Mouse (Mus musculus) frontal cortex, postnatal 25 days (tissue): ENCODE measurements around the gene Gm7102.
"Not testable (repeated sequence)": the region's sequence is repeated elsewhere in the genome, so short reads cannot be mapped to it uniquely, and the experiment has no call there.

Source experiments
- DNase-seq, 2 experiments: peaks; one replicate each; pipeline ENCODE4 v3.0.0; 2022; ENCODE audit warnings: low spot score in 2 of 2

Gm7102 gene

DNA sequence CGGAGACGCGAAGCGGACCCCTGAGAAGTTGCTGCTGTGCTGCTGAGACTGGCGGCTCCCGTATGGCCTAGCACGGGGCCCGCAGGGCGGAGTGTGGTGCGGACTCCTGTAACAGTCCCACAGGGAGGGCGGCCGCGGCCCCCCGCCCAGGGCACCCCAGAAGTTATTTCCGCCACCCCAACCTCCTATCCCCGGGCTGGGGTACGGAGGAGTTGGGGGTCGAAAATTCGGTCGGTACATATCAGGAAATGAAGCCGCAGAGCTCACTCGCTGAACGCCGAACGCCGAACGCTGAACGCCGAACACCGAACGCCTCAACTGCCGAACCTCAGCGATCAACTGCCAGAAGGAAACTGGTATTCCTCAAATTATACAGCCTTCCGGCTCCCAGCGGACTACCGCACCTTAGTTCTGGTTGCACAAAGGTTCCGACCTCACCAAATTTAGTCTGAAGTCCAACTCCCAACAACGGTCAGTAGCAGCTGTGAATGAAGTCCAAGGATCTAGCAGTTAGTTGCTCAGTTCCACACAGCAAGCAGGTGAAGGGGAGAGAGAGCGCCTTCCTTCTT, at the start of gene Gm7102:
Gene Gm7102, minus strand, starts transcription at position 554 of the 569 bp plus-strand sequence.
- DNase-seq = no peak

DNA sequence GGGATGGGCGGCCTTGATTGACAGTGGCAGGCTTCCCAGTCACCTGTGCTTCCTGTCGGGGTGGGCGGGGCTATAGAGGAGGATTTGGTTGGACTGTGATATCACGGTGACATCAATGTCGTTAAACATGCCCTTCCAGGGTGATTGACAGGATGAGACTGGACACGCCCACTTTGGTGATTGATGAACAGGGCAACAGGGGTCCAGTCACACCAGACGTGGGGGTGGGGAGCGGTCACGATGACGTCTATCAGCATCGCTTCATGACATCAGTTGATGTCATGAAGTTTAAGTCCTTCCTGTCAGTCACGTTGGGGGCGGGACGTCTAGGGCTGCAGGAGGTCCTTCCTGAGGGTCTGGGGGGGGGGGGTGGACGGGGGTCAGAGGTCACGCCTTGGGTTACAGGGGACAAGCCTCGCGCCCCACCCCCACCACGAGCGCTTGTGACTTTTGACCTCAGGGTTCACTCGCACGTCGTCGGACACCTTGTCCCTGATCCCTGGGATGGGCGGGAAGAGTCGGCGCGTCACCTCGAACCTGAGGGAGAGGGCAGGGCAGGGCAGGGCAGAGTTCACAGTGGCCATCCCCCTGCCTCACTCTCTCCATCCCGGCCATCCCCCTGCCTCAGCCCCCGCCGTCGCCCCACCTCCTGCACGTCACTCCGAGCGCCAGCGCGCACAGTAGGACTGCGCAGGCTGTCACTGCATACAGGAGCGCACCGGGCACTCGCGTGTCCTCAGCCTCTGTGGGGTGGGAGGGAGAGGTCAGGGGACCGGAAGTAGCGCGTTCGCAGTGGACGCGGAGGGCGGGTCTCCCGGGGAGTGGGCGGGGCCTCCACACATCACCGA, 48.8 kb upstream of the Gm7102 start:
- no peak for DNase-seq

DNA sequence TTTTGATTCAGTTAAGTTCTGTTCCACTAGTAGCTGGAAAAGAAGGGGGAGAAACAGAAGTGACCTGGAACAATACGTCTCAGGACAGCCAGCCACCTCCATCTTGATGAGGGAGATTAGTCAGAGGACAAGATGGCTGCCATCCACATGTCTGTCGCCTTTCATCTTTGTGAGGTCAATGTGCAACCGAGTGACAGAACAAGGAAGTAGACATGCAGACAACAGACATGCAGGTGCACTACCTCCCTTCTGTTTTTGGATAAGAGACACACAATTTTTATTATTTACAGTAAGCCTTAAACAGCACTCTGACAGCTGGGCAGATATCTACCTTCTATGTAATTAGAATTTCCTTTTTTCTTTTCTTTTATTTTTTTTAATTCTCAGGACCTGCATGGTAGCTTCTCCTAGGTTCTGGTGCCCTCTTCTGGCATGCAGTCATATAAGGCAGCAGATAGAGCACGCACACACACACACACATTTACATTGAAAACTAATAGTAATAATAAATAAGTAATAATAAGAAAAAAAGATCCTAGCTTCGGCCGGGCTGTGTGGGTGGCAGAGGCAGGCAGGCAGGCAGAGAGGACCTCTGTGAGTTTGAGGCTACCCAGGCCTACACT, 47.7 kb upstream of the Gm7102 start:
- no peak for DNase-seq

DNA sequence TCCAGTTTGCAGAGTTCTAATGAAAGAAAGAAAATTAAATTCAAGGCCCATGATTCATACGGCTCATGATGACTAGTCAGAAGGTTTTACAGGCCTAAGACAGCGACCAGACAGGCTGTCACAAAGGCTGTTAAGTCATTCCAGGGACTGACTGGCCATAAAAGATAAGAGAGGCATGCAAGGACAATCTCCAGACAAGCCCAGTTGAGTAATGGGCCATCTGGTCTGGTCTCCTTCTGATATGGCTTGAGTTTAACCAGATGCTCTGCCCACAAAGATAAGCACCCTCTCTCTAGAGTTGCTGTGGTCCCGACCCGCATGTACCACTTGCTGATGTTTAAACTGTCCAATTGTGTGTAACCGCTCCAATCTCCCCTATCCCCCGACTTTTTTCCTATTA, 31.4 kb upstream of the Gm7102 start:
- DNase-seq = not testable (repeated sequence)

DNA sequence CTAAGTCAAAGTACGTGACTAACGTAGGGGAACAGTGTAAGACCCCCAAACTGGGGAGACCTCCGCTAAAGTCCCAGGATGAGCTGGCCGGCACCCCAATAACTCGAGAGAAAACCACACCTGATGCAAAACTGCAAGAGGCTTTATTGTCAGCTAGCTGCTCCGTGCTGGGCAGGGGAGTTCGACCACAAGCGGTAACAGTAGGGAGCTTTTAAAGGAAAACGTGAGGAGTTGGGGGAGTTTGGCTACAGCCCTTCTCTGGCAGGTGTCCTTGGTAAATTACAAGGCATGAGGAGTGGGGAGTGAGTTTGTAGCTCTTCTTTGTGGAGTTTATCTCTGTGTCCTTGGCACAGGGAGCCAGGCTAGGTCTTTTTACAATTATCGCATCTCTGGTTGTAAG, 23.7 kb upstream of the Gm7102 start:
- peak in 1 of 2 experiments; percentile 7 for DNase-seq

DNA sequence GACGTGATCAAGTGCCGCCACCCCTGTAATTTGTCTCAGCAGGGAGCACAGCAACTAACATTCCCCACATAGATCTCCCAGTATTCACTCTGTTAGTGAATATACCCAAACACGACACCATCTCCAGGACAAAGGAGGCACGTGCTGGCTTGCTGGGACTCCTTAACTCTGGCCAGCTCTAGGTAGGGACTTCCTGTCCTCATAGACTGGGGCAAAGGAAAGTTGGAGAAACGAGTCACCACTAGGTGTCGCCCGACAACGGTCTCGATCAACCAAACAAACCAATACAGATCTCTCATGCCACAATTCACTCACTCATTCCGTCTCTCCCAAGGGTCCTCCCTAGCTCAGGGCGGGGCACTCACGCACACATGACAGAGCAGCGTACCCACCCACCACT, 23.2 kb upstream of the Gm7102 start:
- DNase-seq = peak; percentile 80 to 86

DNA sequence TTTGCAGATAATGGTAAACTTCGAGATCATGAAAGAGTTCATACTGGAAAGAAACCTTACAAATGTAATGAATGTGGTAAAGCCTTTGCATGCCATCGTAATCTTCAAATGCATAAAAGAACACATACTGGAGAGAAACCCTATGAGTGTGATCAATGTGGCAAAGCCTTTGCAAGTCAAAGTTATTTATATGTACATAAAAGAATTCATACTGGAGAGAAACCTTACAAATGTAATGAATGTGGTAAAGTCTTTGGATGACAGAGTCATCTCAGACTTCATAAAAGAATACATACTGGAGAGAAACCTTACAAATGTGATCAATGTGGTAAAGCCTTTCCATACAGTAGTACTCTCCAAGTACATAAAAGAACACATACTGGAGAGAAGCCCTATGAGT, 7.5 kb upstream of the Gm7102 start, which contains the start of gene Gm6020:
Gene Gm6020, plus strand, starts transcription at position 301 of the 400 bp plus-strand sequence.
- DNase-seq = not testable (repeated sequence)

DNA sequence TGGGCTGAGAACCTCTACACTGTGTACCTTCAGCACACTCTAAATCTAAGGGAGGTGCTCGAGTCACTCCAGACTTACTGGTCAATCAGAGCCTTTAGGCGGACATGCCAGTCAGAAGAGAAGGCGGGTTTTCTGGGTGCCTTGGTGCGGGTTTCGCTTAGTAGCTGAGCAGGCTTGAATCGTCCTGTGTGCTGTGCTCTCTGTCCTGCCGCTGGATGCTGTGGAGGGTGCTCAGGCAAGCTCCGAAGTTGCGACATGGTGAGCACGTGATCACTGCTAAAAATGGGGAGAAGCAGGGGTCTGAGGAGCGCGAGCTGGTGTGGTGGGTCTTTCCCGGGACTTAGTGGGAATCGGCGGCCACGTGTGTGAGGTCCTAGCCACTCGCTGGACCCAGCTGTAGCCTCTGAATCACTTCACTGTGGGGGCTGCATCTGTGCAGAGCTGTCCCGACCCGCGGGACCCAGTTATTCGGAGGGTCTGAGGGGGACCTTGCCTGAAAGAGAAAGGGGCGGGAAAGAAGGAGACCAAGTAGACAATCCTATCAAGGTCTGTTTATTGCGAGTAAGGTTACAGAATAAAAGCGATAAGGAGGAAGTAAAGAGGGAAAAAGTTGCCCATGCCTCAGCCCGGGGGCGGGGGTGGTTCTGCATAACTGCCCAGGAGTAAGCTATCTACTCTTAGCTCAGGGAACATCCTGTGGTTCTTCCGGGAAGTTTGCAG, 24.2 kb downstream of the Gm7102 start:
- DNase-seq = no peak

DNA sequence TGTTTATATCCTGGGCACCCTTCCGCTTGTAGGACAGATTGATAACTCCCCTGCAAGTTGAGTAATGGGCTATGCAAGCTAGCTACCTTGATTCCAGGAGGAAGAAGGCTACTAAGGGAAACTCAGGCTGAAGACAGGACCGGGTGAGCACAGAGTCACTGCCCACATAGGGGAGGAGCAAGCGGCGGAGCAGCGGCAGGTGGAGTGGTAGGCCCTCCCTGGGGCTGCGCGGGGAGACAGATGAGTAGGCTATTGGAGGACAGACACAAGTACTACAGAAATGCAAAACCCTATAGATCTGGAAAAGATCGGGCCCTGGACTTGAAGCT, 24.8 kb downstream of the Gm7102 start:
- DNase-seq = no peak

DNA sequence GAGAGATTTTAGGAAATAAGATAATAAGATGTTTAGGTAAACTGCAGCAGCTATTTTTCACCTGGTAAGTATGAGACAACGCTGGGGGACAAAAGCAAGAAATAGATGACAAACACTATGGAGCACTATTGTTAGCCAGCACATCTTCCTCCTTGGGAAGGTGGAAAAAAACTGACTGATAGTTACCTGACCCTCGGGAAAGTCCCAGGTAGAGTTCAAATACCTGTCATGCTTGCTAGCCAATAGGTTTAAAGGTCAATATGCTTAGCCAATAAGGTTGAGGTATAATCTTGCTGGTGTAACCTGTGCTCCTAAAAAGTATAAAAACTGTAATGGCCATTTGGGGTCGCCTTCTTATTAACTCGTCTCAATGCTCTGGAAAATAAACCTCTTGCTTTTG, 34.8 kb downstream of the Gm7102 start:
- DNase-seq = no peak

DNA sequence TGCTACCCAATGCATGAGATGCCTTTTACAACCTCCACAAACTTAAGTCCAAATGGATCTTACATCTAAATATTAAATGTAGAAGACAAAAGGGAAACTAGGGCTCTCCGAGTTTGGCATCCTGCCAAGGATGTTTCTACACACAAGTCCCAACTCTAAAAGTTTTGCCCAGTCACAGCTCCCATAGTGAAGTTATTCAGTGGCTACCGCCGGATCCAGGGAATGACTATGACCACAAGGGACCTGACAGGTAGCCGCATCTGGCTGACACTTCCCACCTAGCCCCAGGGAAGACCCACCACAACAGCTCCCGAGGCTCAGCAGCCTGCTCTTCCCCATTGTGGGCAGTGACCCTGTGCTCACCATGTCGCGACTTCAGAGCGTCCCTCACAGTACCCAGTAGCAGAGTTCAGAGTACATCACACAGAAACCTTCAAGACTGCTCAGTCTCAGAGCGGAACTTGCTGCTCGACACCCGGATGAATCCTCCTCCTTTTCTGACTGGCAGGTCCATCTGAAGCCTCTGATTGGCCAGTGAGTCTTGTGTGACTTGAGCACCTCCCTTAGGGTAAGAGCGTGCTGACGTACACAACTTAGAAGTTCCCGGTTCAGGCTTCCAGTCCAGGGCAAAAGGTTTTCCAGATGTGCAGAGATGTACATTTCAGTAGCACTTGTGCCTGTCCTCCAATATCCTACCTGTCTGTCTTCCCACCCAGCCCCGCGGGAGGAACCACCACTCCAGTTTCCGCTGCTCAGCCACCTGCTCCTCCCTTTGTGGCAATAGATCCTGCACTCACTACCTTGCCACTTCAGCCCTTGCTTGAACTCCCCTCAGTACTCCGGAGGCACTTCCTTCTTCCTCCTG, 35.5 kb downstream of the Gm7102 start, which contains the start of gene Zfp950:
Gene Zfp950, minus strand, starts transcription at position 499 of the 865 bp plus-strand sequence.
- DNase-seq = peak; percentile 55 to 70

DNA sequence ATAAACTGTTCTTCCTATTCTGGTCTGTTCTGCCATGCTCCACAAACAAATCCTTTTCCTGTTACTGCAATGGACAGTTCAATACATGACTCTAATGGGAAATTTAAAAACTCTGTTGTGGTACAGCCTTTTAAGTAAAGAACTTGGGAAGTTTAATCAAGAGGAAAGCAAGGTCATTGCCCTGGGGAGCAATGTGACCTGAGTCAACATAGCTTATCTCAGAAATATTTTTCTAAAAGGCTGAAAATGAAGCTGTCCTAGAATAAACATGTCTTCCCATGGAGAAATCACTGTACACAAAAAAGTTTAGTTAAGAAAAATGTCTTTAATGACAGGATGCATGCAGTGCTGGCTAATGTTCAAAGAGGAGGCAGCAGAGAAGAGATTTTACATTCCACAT, 37.5 kb downstream of the Gm7102 start:
- DNase-seq = no peak

DNA sequence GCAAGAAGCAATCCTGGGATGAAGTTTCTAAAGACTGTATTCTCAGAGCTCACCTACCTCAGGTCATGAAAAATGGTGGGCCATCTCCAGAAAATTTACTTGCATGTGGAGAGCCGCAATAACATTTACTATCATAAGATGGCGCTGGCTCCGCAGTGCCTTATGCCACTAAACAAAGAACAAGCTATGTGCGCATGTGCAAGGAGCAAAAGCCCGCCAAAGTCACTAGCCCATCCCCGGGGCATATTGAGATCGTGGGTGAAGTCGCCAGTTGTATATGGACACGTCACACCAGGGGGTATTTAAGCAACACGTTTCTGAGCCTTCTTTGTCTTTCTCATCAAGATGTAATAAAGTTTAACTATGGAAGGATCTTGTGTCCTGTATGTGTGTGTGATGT, 45.0 kb downstream of the Gm7102 start:
- DNase-seq = no peak
